Mouse (Mus musculus) heart, postnatal 0 days (tissue): ENCODE results near the gene Cdk19.

Experiments used
- CTCF ChIP-seq: IDR thresholded peaks from 2 replicates; pipeline ENCODE4 v1.5.1; 2016; ENCODE audit warnings: antibody characterized with exemption, control low read depth, low read depth
- EP300 ChIP-seq: IDR thresholded peaks from 2 replicates; pipeline ENCODE4 v1.6.1; 2016; ENCODE audit warnings: antibody characterized with exemption, low read depth

- TF ChIP-seq CTCF = no peak
- TF ChIP-seq EP300 = no peak
Measured at GRCm38 (mm10) chr10:40312781-40313180, 26.6 kb upstream of the Cdk19 start.
